Mouse (Mus musculus): ENCODE measurements at regions not wholly inside any gene's neighbourhood (a gene's known extent, or its start where the extent isn't known, plus 50 kb on each side); places are given as distances from the start of the nearest gene placed in this dataset.

GRCm38 (mm10) chr17:48647431-48647830 is 192.7 kb downstream of the Unc5cl start:
- no peak for TF ChIP-seq CTCF (IDR thresholded peaks at IDR 0.05; ENCODE audit: low read depth)
- no peaks in the 10 kb centered on the region for H3K9me3 ChIP-seq (ENCODE audit: low read length)
- DNase-seq = no peak
- H3K4me2 ChIP-seq (ENCODE audit: low read depth) = 0 out of 2 replicates have a peak overlapping the region, but pooled peaks have one; percentile 15
- no peak overlapping the region for H3K4me3 ChIP-seq (ENCODE audit: low read depth, low read length)
- H3K36me3 ChIP-seq (ENCODE audit: insufficient read depth) = no peaks in the 10 kb centered on the region
- no peak overlapping the region for H3K27ac ChIP-seq (ENCODE audit: low read depth, low read length)
- H3K27me3 ChIP-seq (ENCODE audit: insufficient read depth, low read length) = no peaks in the 10 kb centered on the region
- H3K4me1 ChIP-seq (ENCODE audit: insufficient read depth) = 0 out of 2 replicates have a peak, but pooled peaks cover 5% of the 10 kb centered on the region
- no peak overlapping the region for H3K9ac ChIP-seq
- WGBS = 56% methylated on average over 14 of the region's 14 CpGs
- no peak for ATAC-seq

GRCm38 (mm10) chr17:48650556-48650955 is 195.9 kb downstream of the Unc5cl start:
- ATAC-seq (no peak), DNase-seq (no peak)
- no peak overlapping the region for H3K4me2 ChIP-seq (ENCODE audit: low read depth)
- no peaks in the 10 kb centered on the region for H3K36me3 ChIP-seq (ENCODE audit: insufficient read depth)
- 79% methylated on average over 13 of the region's 13 CpGs for WGBS
- H3K4me1 ChIP-seq (ENCODE audit: insufficient read depth) = 0 out of 2 replicates have a peak, but pooled peaks cover 5% of the 10 kb centered on the region
- TF ChIP-seq CTCF (IDR thresholded peaks at IDR 0.05; ENCODE audit: low read depth) = no peak
- no peaks in the 10 kb centered on the region for H3K9me3 ChIP-seq (ENCODE audit: low read length)
- H3K27ac ChIP-seq (ENCODE audit: low read depth, low read length) = no peak overlapping the region
- no peak overlapping the region for H3K4me3 ChIP-seq (ENCODE audit: low read depth, low read length)
- H3K9ac ChIP-seq = no peak overlapping the region
- H3K27me3 ChIP-seq (ENCODE audit: insufficient read depth, low read length) = no peaks in the 10 kb centered on the region

GRCm38 (mm10) chr17:48672749-48673148 is 218.0 kb downstream of the Unc5cl start:
- WGBS = 73% methylated on average over 3 of the region's 3 CpGs
- Histone ChIP-seq H3K9ac (no peak overlapping the region), H3K36me3 (ENCODE audit: insufficient read depth) (no peaks in the 10 kb centered on the region), H3K27ac (ENCODE audit: low read depth, low read length) (no peak overlapping the region), H3K27me3 (ENCODE audit: insufficient read depth, low read length) (no peaks in the 10 kb centered on the region), H3K4me3 (ENCODE audit: low read depth, low read length) (no peak overlapping the region), H3K9me3 (ENCODE audit: low read length) (peaks cover 5% of the 10 kb centered on the region; the same call in 1 of the 2 replicates), H3K4me1 (ENCODE audit: insufficient read depth) (no peaks in the 10 kb centered on the region), H3K4me2 (ENCODE audit: low read depth) (no peak overlapping the region)
- no peak for DNase-seq
- ATAC-seq = no peak
- TF ChIP-seq CTCF (IDR thresholded peaks at IDR 0.05; ENCODE audit: low read depth) = no peak

GRCm38 (mm10) chr17:48678216-48678832 is 223.6 kb downstream of the Unc5cl start:
- Histone ChIP-seq H3K36me3 (ENCODE audit: insufficient read depth) (no peaks in the 10 kb centered on the region), H3K27me3 (ENCODE audit: insufficient read depth, low read length) (no peaks in the 10 kb centered on the region), H3K9ac (no peak overlapping the region), H3K4me2 (ENCODE audit: low read depth) (no peak overlapping the region), H3K27ac (ENCODE audit: low read depth, low read length) (peak overlapping the region; percentile 72), H3K9me3 (ENCODE audit: low read length) (no peaks in the 10 kb centered on the region), H3K4me1 (ENCODE audit: insufficient read depth) (no peaks in the 10 kb centered on the region), H3K4me3 (ENCODE audit: low read depth, low read length) (no peak overlapping the region)
- ATAC-seq (peak; percentile 93), DNase-seq (peak; percentile 56)
- 40% methylated on average over 12 of the region's 12 CpGs for WGBS
- no peak for TF ChIP-seq CTCF (IDR thresholded peaks at IDR 0.05; ENCODE audit: low read depth)

- TF ChIP-seq CTCF (IDR thresholded peaks at IDR 0.05; ENCODE audit: low read depth) = no peak
- H3K9ac ChIP-seq = no peak overlapping the region
- ATAC-seq (no peak), DNase-seq (no peak)
- no peaks in the 10 kb centered on the region for H3K4me1 ChIP-seq (ENCODE audit: insufficient read depth)
- no peaks in the 10 kb centered on the region for H3K9me3 ChIP-seq (ENCODE audit: low read length)
- no peak overlapping the region for H3K4me3 ChIP-seq (ENCODE audit: low read depth, low read length)
- no peak overlapping the region for H3K27ac ChIP-seq (ENCODE audit: low read depth, low read length)
- H3K27me3 ChIP-seq (ENCODE audit: insufficient read depth, low read length) = no peaks in the 10 kb centered on the region
- WGBS = 87% methylated on average over 10 of the region's 10 CpGs
- H3K36me3 ChIP-seq (ENCODE audit: insufficient read depth) = no peaks in the 10 kb centered on the region
- H3K4me2 ChIP-seq (ENCODE audit: low read depth) = no peak overlapping the region
Observed at GRCm38 (mm10) chr17:48680331-48680730, 225.6 kb downstream of the Unc5cl start.

GRCm38 (mm10) chr17:48688944-48689343 is 234.2 kb downstream of the Unc5cl start:
- Histone ChIP-seq H3K36me3 (ENCODE audit: insufficient read depth) (no peaks in the 10 kb centered on the region), H3K27ac (ENCODE audit: low read depth, low read length) (no peak overlapping the region), H3K4me2 (ENCODE audit: low read depth) (no peak overlapping the region), H3K27me3 (ENCODE audit: insufficient read depth, low read length) (no peaks in the 10 kb centered on the region), H3K4me1 (ENCODE audit: insufficient read depth) (no peaks in the 10 kb centered on the region), H3K9ac (no peak overlapping the region), H3K9me3 (ENCODE audit: low read length) (no peaks in the 10 kb centered on the region), H3K4me3 (ENCODE audit: low read depth, low read length) (no peak overlapping the region)
- ATAC-seq (no peak), DNase-seq (no peak)
- no peak for TF ChIP-seq CTCF (IDR thresholded peaks at IDR 0.05; ENCODE audit: low read depth)
- 83% methylated on average over 2 of the region's 2 CpGs for WGBS

- Histone ChIP-seq H3K36me3 (ENCODE audit: insufficient read depth) (no peaks in the 10 kb centered on the region), H3K4me2 (ENCODE audit: low read depth) (no peak overlapping the region), H3K9ac (no peak overlapping the region), H3K4me1 (ENCODE audit: insufficient read depth) (no peaks in the 10 kb centered on the region), H3K4me3 (ENCODE audit: low read depth, low read length) (no peak overlapping the region), H3K9me3 (ENCODE audit: low read length) (peaks cover 10% of the 10 kb centered on the region; the same call in 1 of the 2 replicates), H3K27me3 (ENCODE audit: insufficient read depth, low read length) (no peaks in the 10 kb centered on the region), H3K27ac (ENCODE audit: low read depth, low read length) (no peak overlapping the region)
- DNase-seq (no peak), ATAC-seq (no peak)
- 81% methylated on average over 5 of the region's 5 CpGs for WGBS
- no peak for TF ChIP-seq CTCF (IDR thresholded peaks at IDR 0.05; ENCODE audit: low read depth)
Observed at GRCm38 (mm10) chr17:48698456-48698855, 233.7 kb upstream of the Lrfn2 start.
